Mouse (Mus musculus): ENCODE results near the gene Alox5.

DNA sequence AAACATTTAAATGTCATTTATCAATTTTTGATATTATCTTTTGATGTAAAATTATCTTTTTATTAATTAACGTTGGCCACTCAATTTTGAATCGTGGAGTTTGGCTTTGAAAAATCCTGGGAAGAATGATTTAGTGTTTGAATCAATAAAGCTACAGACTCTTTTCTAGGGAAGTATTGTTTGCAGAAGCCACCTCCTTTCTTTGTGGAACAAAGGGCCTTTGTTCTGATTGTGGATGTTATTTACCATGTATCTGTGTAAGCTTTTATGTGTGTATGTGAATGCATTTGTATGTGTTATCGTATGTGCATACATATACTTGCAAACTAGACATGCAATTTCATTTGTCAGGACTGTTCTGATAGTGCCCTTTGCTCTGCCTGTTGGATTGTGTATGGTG is 74.5 kb downstream of the Alox5 start:
- TF ChIP-seq POLR2A (IDR thresholded peaks at IDR 0.05; ENCODE audit: low read depth, low read length) (no peak), CTCF (IDR thresholded peaks at IDR 0.05; ENCODE audit: borderline replicate concordance, insufficient read depth, low read length) (no peak)
